Mouse (Mus musculus) intestine, postnatal 0 days (tissue): ENCODE measurements at regions not wholly inside any gene's neighbourhood (a gene's known extent, or its start where the extent isn't known, plus 50 kb on each side); places are given as distances from the start of the nearest gene placed in this dataset.

Experiments used
- ATAC-seq: fragments of 200-750 bp; cut with Nextera tagmentation; 2 replicates; pipeline ENCODE4 v1.8.0; 2017; ENCODE audit warnings: mild to moderate bottlenecking, moderate TSS enrichment, moderate library complexity
- H3K27ac ChIP-seq: fragments of 300-500 bp; sonication (generic); 2 replicates; pipeline ENCODE4 v1.5.1; 2014; ENCODE audit warnings: mild to moderate bottlenecking, low read depth, low read length, moderate library complexity
- H3K27me3 ChIP-seq: fragments of 300-500 bp; sonication (generic); replicated peaks from 2 replicates; pipeline ENCODE4 v1.6.1; 2014; ENCODE audit warnings: low read length, mixed read lengths; ENCODE audit not compliant: control insufficient read depth, insufficient read depth
- H3K36me3 ChIP-seq: fragments of 300-500 bp; sonication (generic); 2 replicates; pipeline ENCODE4 v1.6.1; 2014; ENCODE audit warnings: mild to moderate bottlenecking, moderate library complexity; ENCODE audit not compliant: control insufficient read depth, insufficient read depth
- H3K4me1 ChIP-seq: fragments of 300-500 bp; sonication (generic); replicated peaks from 2 replicates; pipeline ENCODE4 v1.6.1; 2014; ENCODE audit warnings: antibody characterized with exemption, low read length, mixed read lengths; ENCODE audit not compliant: control insufficient read depth, insufficient read depth
- H3K4me2 ChIP-seq: fragments of 300-500 bp; sonication (generic); replicated peaks from 2 replicates; pipeline ENCODE4 v1.6.1; 2014; ENCODE audit warnings: low read depth, mild to moderate bottlenecking, moderate library complexity
- H3K4me3 ChIP-seq: fragments of 300-500 bp; sonication (generic); 2 replicates; pipeline ENCODE4 v1.5.1; 2014; ENCODE audit warnings: low read depth, low read length
- H3K9ac ChIP-seq: fragments of 300-500 bp; sonication (generic); 2 replicates; pipeline ENCODE4 v1.6.1; 2014; ENCODE audit warnings: mild to moderate bottlenecking, low read depth, low read length
- H3K9me3 ChIP-seq: fragments of 300-500 bp; sonication (generic); 2 replicates; pipeline ENCODE4 v1.6.1; 2016; ENCODE audit warnings: mixed run types; ENCODE audit not compliant: control insufficient read depth
- CTCF ChIP-seq: sonication (generic); IDR thresholded peaks from 2 replicates; pipeline ENCODE4 v1.5.1; 2016; ENCODE audit warnings: low read depth, mild to moderate bottlenecking, control low read depth, antibody characterized with exemption, moderate library complexity
- WGBS: fragments of 180-500 bp; shearing (Covaris S2); extraction: QIAGEN DNeasy Blood & Tissue Kit; methylation state at CpG from one replicate; pipeline ENCODE4 v1.1.7; 2014; 5-methylcytosine and 5-hydroxymethylcytosine counted together

- Histone ChIP-seq H3K27ac (no peak overlapping the region), H3K4me2 (no peak overlapping the region), H3K9ac (no peak overlapping the region), H3K9me3 (no peaks in the 10 kb centered on the region), H3K27me3 (no peaks in the 10 kb centered on the region), H3K36me3 (no peaks in the 10 kb centered on the region), H3K4me1 (no peaks in the 10 kb centered on the region), H3K4me3 (no peak overlapping the region)
- 76% methylated on average over 2 of the region's 2 CpGs for WGBS
- no peak for TF ChIP-seq CTCF
- no peak for ATAC-seq
Observed at GRCm38 (mm10) chr10:87639339-87639738, 117.7 kb downstream of the Pah start.

- 7% methylated on average over 1 of the region's 1 CpGs for WGBS
- ATAC-seq = no peak
- H3K9me3 ChIP-seq = no peaks in the 10 kb centered on the region
- H3K36me3 ChIP-seq = no peaks in the 10 kb centered on the region
- H3K27me3 ChIP-seq = no peaks in the 10 kb centered on the region
- no peak overlapping the region for H3K27ac ChIP-seq
- H3K9ac ChIP-seq = no peak overlapping the region
- peak; percentile 71 for TF ChIP-seq CTCF
- no peak overlapping the region for H3K4me2 ChIP-seq
- H3K4me1 ChIP-seq = no peaks in the 10 kb centered on the region
- H3K4me3 ChIP-seq = no peak overlapping the region
Observed at GRCm38 (mm10) chr10:87649091-87649490, 127.5 kb downstream of the Pah start.

- no peaks in the 10 kb centered on the region for H3K9me3 ChIP-seq
- no peak for TF ChIP-seq CTCF
- H3K27me3 ChIP-seq = no peaks in the 10 kb centered on the region
- no peaks in the 10 kb centered on the region for H3K36me3 ChIP-seq
- 80% methylated on average over 8 of the region's 8 CpGs for WGBS
- H3K9ac ChIP-seq = no peak overlapping the region
- H3K4me3 ChIP-seq = no peak overlapping the region
- no peak overlapping the region for H3K4me2 ChIP-seq
- no peak overlapping the region for H3K27ac ChIP-seq
- no peak for ATAC-seq
- no peaks in the 10 kb centered on the region for H3K4me1 ChIP-seq
Observed at GRCm38 (mm10) chr10:87652139-87652740, 130.6 kb downstream of the Pah start.

GRCm38 (mm10) chr10:87654112-87654511 lies 132.5 kb downstream of the Pah start:
- ATAC-seq = no peak
- Histone ChIP-seq H3K4me2 (no peak overlapping the region), H3K36me3 (no peaks in the 10 kb centered on the region), H3K4me1 (no peaks in the 10 kb centered on the region), H3K27ac (no peak overlapping the region), H3K27me3 (no peaks in the 10 kb centered on the region), H3K4me3 (no peak overlapping the region), H3K9ac (no peak overlapping the region), H3K9me3 (no peaks in the 10 kb centered on the region)
- TF ChIP-seq CTCF = no peak
- 65% methylated on average over 4 of the region's 4 CpGs for WGBS

- H3K9ac ChIP-seq = no peak overlapping the region
- no peak overlapping the region for H3K4me3 ChIP-seq
Observed at GRCm38 (mm10) chr10:87666020-87666718, 144.6 kb downstream of the Pah start.

GRCm38 (mm10) chr10:87666719-87667387 lies 145.3 kb downstream of the Pah start:
- H3K9me3 ChIP-seq = no peaks in the 10 kb centered on the region
- WGBS = 79% methylated on average over 7 of the region's 7 CpGs
- no peak for TF ChIP-seq CTCF
- ATAC-seq = no peak
- H3K4me1 ChIP-seq = no peaks in the 10 kb centered on the region
- no peak overlapping the region for H3K4me3 ChIP-seq
- H3K27ac ChIP-seq = no peak overlapping the region
- no peak overlapping the region for H3K4me2 ChIP-seq
- H3K36me3 ChIP-seq = no peaks in the 10 kb centered on the region
- H3K27me3 ChIP-seq = no peaks in the 10 kb centered on the region
- H3K9ac ChIP-seq = no peak overlapping the region

More at GRCm38 (mm10) chr10:87666020-87666718, 144.6 kb downstream of the Pah start:
- no peak overlapping the region for H3K4me2 ChIP-seq
- no peaks in the 10 kb centered on the region for H3K36me3 ChIP-seq
- 76% methylated on average over 9 of the region's 9 CpGs for WGBS
- ATAC-seq = no peak
- no peaks in the 10 kb centered on the region for H3K4me1 ChIP-seq
- no peak for TF ChIP-seq CTCF
- no peaks in the 10 kb centered on the region for H3K9me3 ChIP-seq
- no peak overlapping the region for H3K27ac ChIP-seq
- H3K27me3 ChIP-seq = no peaks in the 10 kb centered on the region
